Mouse (Mus musculus): ENCODE measurements at regions not wholly inside any gene's neighbourhood (a gene's known extent, or its start where the extent isn't known, plus 50 kb on each side); places are given as distances from the start of the nearest gene placed in this dataset.

- DNase-seq (ENCODE audit: low spot score) = peak; percentile 29
- no peak overlapping the region for H3K4me3 ChIP-seq (ENCODE audit: low read depth, low read length)
- H3K4me2 ChIP-seq (ENCODE audit: low read depth, low read length, poor library complexity, severe bottlenecking) = no peak overlapping the region
- no peak overlapping the region for H3K9ac ChIP-seq (replicated peaks; ENCODE audit: low read length, poor library complexity, severe bottlenecking)
- H3K36me3 ChIP-seq (ENCODE audit: insufficient read depth, low read length) = no peaks in the 10 kb centered on the region
- H3K9me3 ChIP-seq (ENCODE audit: low read length) = no peaks in the 10 kb centered on the region
- ATAC-seq (ENCODE audit: low FRiP score) = no peak
- no peak for TF ChIP-seq CTCF (IDR thresholded peaks at IDR 0.05)
- no peak overlapping the region for H3K27ac ChIP-seq (ENCODE audit: low read depth, low read length)
- no peaks in the 10 kb centered on the region; the same call in 1 of the 2 replicates for H3K4me1 ChIP-seq (ENCODE audit: insufficient read depth, low read length)
- WGBS = 16% methylated on average over 4 of the region's 4 CpGs
- no peaks in the 10 kb centered on the region for H3K27me3 ChIP-seq (ENCODE audit: insufficient read depth, low read length)
These were observed 352.3 kb upstream of the Lrp1b start for GRCm38 (mm10) chr2:43005686-43006085.

- Histone ChIP-seq H3K9ac (replicated peaks; ENCODE audit: low read length, poor library complexity, severe bottlenecking) (no peak overlapping the region), H3K9me3 (ENCODE audit: low read length) (no peaks in the 10 kb centered on the region), H3K27ac (ENCODE audit: low read depth, low read length) (no peak overlapping the region), H3K36me3 (ENCODE audit: insufficient read depth, low read length) (no peaks in the 10 kb centered on the region), H3K4me3 (ENCODE audit: low read depth, low read length) (no peak overlapping the region), H3K4me1 (ENCODE audit: insufficient read depth, low read length) (no peaks in the 10 kb centered on the region), H3K27me3 (ENCODE audit: insufficient read depth, low read length) (no peaks in the 10 kb centered on the region), H3K4me2 (ENCODE audit: low read depth, low read length, poor library complexity, severe bottlenecking) (no peak overlapping the region)
- TF ChIP-seq CTCF (IDR thresholded peaks at IDR 0.05) = no peak
- DNase-seq (ENCODE audit: low spot score) (no peak), ATAC-seq (ENCODE audit: low FRiP score) (no peak)
- 35% methylated on average over 1 of the region's 1 CpGs for WGBS
These were observed 337.6 kb upstream of the Lrp1b start for GRCm38 (mm10) chr2:42991046-42991445.

GRCm38 (mm10) chr2:42968741-42969140, 315.3 kb upstream of the Lrp1b start:
- no peak overlapping the region for H3K27ac ChIP-seq (ENCODE audit: low read depth, low read length)
- no peaks in the 10 kb centered on the region for H3K4me1 ChIP-seq (ENCODE audit: insufficient read depth, low read length)
- H3K4me2 ChIP-seq (ENCODE audit: low read depth, low read length, poor library complexity, severe bottlenecking) = no peak overlapping the region
- DNase-seq (ENCODE audit: low spot score) (no peak), ATAC-seq (ENCODE audit: low FRiP score) (no peak)
- no peaks in the 10 kb centered on the region for H3K27me3 ChIP-seq (ENCODE audit: insufficient read depth, low read length)
- WGBS = 92% methylated on average over 2 of the region's 2 CpGs
- H3K9me3 ChIP-seq (ENCODE audit: low read length) = no peaks in the 10 kb centered on the region
- no peak for TF ChIP-seq CTCF (IDR thresholded peaks at IDR 0.05)
- H3K4me3 ChIP-seq (ENCODE audit: low read depth, low read length) = no peak overlapping the region
- no peaks in the 10 kb centered on the region for H3K36me3 ChIP-seq (ENCODE audit: insufficient read depth, low read length)
- H3K9ac ChIP-seq (replicated peaks; ENCODE audit: low read length, poor library complexity, severe bottlenecking) = no peak overlapping the region
